Mouse (Mus musculus): ENCODE measurements around the gene Gm13769. TPM values are rescaled to one million over a fixed set of nuclear protein-coding genes. Genes with fewer than 3 reads are reported as not detected.
"Not testable (repeated sequence)": the region's sequence is repeated elsewhere in the genome, so short reads cannot be mapped to it uniquely, and the experiment has no call there.

Gm13769 gene
- total RNA-seq (2021), result not detected in 2 replicates
- long read RNA-seq, result 0 reads

GRCm38 (mm10) chr2:90321900-90322299, at the start of gene Gm13769:
Gene Gm13769 (plus strand): TSS chr2:90322200.
- not testable (repeated sequence) for DNase-seq

GRCm38 (mm10) chr2:90292741-90293140, 29.3 kb upstream of the Gm13769 start, which contains the start of gene Olfr1272:
Gene Olfr1272 (minus strand): TSS chr2:90292841.
- no peak for DNase-seq

GRCm38 (mm10) chr2:90346694-90347093, 24.7 kb downstream of the Gm13769 start:
- not testable (repeated sequence) for DNase-seq

- DNase-seq, result not testable (repeated sequence)
Measured at GRCm38 (mm10) chr2:90351047-90351446, 29.0 kb downstream of the Gm13769 start.

GRCm38 (mm10) chr2:90351540-90351939, 29.5 kb downstream of the Gm13769 start:
- DNase-seq, result not testable (repeated sequence)

- not testable (repeated sequence) for DNase-seq
Measured at GRCm38 (mm10) chr2:90359229-90359628, 37.2 kb downstream of the Gm13769 start.

- DNase-seq, result not testable (repeated sequence)
Measured at GRCm38 (mm10) chr2:90360199-90360598, 38.2 kb downstream of the Gm13769 start.

Other genes with a start within 250 kb of the Gm13769 start
- not detected in 2 replicates for gene Olfr1269, start 200.8 kb upstream of the Gm13769 start, total RNA-seq (2021)
- gene Olfr32, start 179.9 kb upstream of the Gm13769 start, total RNA-seq (2021), result not detected in 2 replicates
- not detected in 2 replicates for gene Olfr1270, start 169.1 kb upstream of the Gm13769 start, total RNA-seq (2021)
- gene Olfr1506, start 97.7 kb upstream of the Gm13769 start, total RNA-seq (2021), result 0.38 TPM in 1 of 2 replicates, not detected in the other
- not detected in 2 replicates for gene Olfr142, start 64.6 kb upstream of the Gm13769 start, total RNA-seq (2021)
- not detected in 2 replicates for gene Olfr1271, start 51.2 kb upstream of the Gm13769 start, total RNA-seq (2021)
- not detected in 2 replicates for gene Olfr1272, start 29.4 kb upstream of the Gm13769 start, total RNA-seq (2021)
- not detected in 2 replicates for gene Olfr1274-ps, start 76.5 kb downstream of the Gm13769 start, total RNA-seq (2021)